Mouse (Mus musculus) heart, adult 2 months (tissue): Measurements from ENCODE around the gene Myh14. TPM values are rescaled to one million over a fixed set of nuclear protein-coding genes. Genes with fewer than 3 reads are reported as not detected.

ENCODE experiments used
- DNase-seq, 2 experiments: peaks; one replicate each; pipeline ENCODE4 v3.0.0; 2021
- H3K27ac ChIP-seq: fragments of 200-600 bp; 2 replicates; pipeline ENCODE4 v1.8.1; 2022
- H3K27me3 ChIP-seq: fragments of 200-500 bp; 2 replicates; pipeline ENCODE4 v1.6.1; 2012; ENCODE audit warnings: mild to moderate bottlenecking, low read length, inconsistent platforms, mixed read lengths; ENCODE audit not compliant: control insufficient read depth, insufficient read depth
- H3K36me3 ChIP-seq: fragments of 200-500 bp; 2 replicates; pipeline ENCODE4 v1.6.1; 2012; ENCODE audit warnings: low read length, inconsistent platforms; ENCODE audit not compliant: control insufficient read depth, insufficient read depth
- H3K4me1 ChIP-seq: fragments of 200-500 bp; 2 replicates; pipeline ENCODE4 v1.6.1; 2011; ENCODE audit warnings: low read length; ENCODE audit not compliant: control insufficient read depth, insufficient read depth
- H3K4me3 ChIP-seq: fragments of 200-600 bp; 2 replicates; pipeline ENCODE4 v1.8.1; 2022
- H3K79me2 ChIP-seq: fragments of 200-500 bp; replicated peaks from 2 replicates; pipeline ENCODE4 v1.6.1; 2012; ENCODE audit warnings: mild to moderate bottlenecking, inconsistent platforms, low read length, moderate library complexity, mixed read lengths; ENCODE audit not compliant: control insufficient read depth, insufficient read depth
- H3K9ac ChIP-seq: fragments of 200-500 bp; 2 replicates; pipeline ENCODE4 v1.6.1; 2012; ENCODE audit warnings: low read depth, mild to moderate bottlenecking, control low read depth, inconsistent platforms, low read length, mixed read lengths
- CTCF ChIP-seq: fragments of 200-600 bp; IDR thresholded peaks from 2 replicates; pipeline ENCODE4 v1.8.1; 2022; ENCODE audit warnings: antibody characterized with exemption, mild to moderate bottlenecking, moderate library complexity
- EP300 ChIP-seq: fragments of 200-500 bp; IDR thresholded peaks from 2 replicates; pipeline ENCODE4 v1.6.1; 2011; ENCODE audit warnings: low read depth, low read length, control low read depth; ENCODE audit not compliant: insufficient read depth
- POLR2A ChIP-seq: fragments of 200-500 bp; IDR thresholded peaks from 2 replicates; pipeline ENCODE4 v1.6.1; 2011; ENCODE audit warnings: mild to moderate bottlenecking, low read depth, low read length, control low read depth; ENCODE audit not compliant: insufficient read depth
- WGBS: fragments of 180-500 bp; shearing (Covaris S2); methylation state at CpG from one replicate; pipeline ENCODE4 v1.1.7; 2018; 5-methylcytosine and 5-hydroxymethylcytosine counted together
- intact Hi-C: fragments of 180-260 bp; cut with DNase I; formaldehyde crosslinking; loops from one replicate; pipeline ENCODE4 v1.15.1; 2025
- polyA plus RNA-seq: library from polyadenylated mRNA; depleted of rRNA; stranded (reverse); fragments of >200 nt; gene quantifications from 2 replicates; pipeline ENCODE4 v1.2.3, GENCODE M21; 2012
- total RNA-seq, 2 experiments: library from RNA; stranded (reverse); gene quantifications; 2 replicates each; pipeline ENCODE4 v1.2.3; 2021

Gene Myh14
- total and polyA plus RNA-seq, 3 experiments = 23.1 to 96.6 (median 79.4) TPM

GRCm38 (mm10) chr7:44584921-44585320 lies 85.7 kb downstream of the Myh14 start:
- no peak overlapping the region for H3K27ac ChIP-seq
- H3K4me1 ChIP-seq = no peaks in the 10 kb centered on the region
- no peaks in the 10 kb centered on the region for H3K79me2 ChIP-seq
- no peaks in the 10 kb centered on the region for H3K36me3 ChIP-seq
- 79% methylated on average over 6 of the region's 6 CpGs for WGBS
- no peak overlapping the region for H3K4me3 ChIP-seq
- H3K9ac ChIP-seq = no peak overlapping the region
- DNase-seq = no peak
- intact Hi-C loops = no loop called here
- no peak for TF ChIP-seq CTCF
- no peak for TF ChIP-seq EP300
- no peak for TF ChIP-seq POLR2A
- peaks cover 8% of the 10 kb centered on the region; the same call in 1 of the 2 replicates for H3K27me3 ChIP-seq

GRCm38 (mm10) chr7:44584265-44584804 lies 86.3 kb downstream of the Myh14 start:
- no peaks in the 10 kb centered on the region for H3K36me3 ChIP-seq
- no peaks in the 10 kb centered on the region for H3K4me1 ChIP-seq
- H3K27me3 ChIP-seq = peaks cover 8% of the 10 kb centered on the region; the same call in 1 of the 2 replicates
- no peak overlapping the region for H3K4me3 ChIP-seq
- TF ChIP-seq CTCF (no peak), EP300 (no peak), POLR2A (no peak)
- no peak for DNase-seq
- intact Hi-C loops = no loop called here
- no peak overlapping the region for H3K9ac ChIP-seq
- H3K27ac ChIP-seq = no peak overlapping the region
- 51% methylated on average over 4 of the region's 4 CpGs for WGBS
- no peaks in the 10 kb centered on the region for H3K79me2 ChIP-seq

GRCm38 (mm10) chr7:44583146-44583545 lies 87.5 kb downstream of the Myh14 start:
- H3K27ac ChIP-seq = no peak overlapping the region
- no peaks in the 10 kb centered on the region for H3K4me1 ChIP-seq
- H3K4me3 ChIP-seq = no peak overlapping the region
- TF ChIP-seq CTCF (no peak), POLR2A (no peak), EP300 (no peak)
- H3K79me2 ChIP-seq = no peaks in the 10 kb centered on the region
- 42% methylated on average over 1 of the region's 1 CpGs for WGBS
- intact Hi-C loops = no loop called here
- H3K36me3 ChIP-seq = no peaks in the 10 kb centered on the region
- peaks cover 6% of the 10 kb centered on the region; the same call in 1 of the 2 replicates for H3K27me3 ChIP-seq
- no peak for DNase-seq
- H3K9ac ChIP-seq = no peak overlapping the region

GRCm38 (mm10) chr7:44582709-44583108 lies 87.9 kb downstream of the Myh14 start:
- no peaks in the 10 kb centered on the region for H3K4me1 ChIP-seq

GRCm38 (mm10) chr7:44581637-44582036 lies 89.0 kb downstream of the Myh14 start:
- Histone ChIP-seq H3K36me3 (no peaks in the 10 kb centered on the region), H3K27ac (no peak overlapping the region), H3K4me3 (no peak overlapping the region), H3K79me2 (no peaks in the 10 kb centered on the region), H3K9ac (no peak overlapping the region), H3K27me3 (no peaks in the 10 kb centered on the region; the same call in 1 of the 2 replicates), H3K4me1 (no peaks in the 10 kb centered on the region)
- intact Hi-C loops = no loop called here
- 60% methylated on average over 6 of the region's 6 CpGs for WGBS
- no peak for DNase-seq
- TF ChIP-seq EP300 = no peak
- TF ChIP-seq CTCF = no peak
- no peak for TF ChIP-seq POLR2A

More at GRCm38 (mm10) chr7:44582709-44583108, 87.9 kb downstream of the Myh14 start:
- no peaks in the 10 kb centered on the region for H3K36me3 ChIP-seq
- H3K9ac ChIP-seq = no peak overlapping the region
- no peaks in the 10 kb centered on the region for H3K79me2 ChIP-seq
- no peak for DNase-seq
- peaks cover 6% of the 10 kb centered on the region; the same call in 1 of the 2 replicates for H3K27me3 ChIP-seq
- H3K4me3 ChIP-seq = no peak overlapping the region
- 44% methylated on average over 5 of the region's 5 CpGs for WGBS
- intact Hi-C loops = no loop called here
- no peak overlapping the region for H3K27ac ChIP-seq
- TF ChIP-seq EP300 (no peak), CTCF (no peak), POLR2A (no peak)

- TF ChIP-seq CTCF = no peak
- no peak for TF ChIP-seq EP300
- TF ChIP-seq POLR2A = no peak
- no peak for DNase-seq
- 46% methylated on average over 5 of the region's 5 CpGs for WGBS
- intact Hi-C loops = no loop called here
- Histone ChIP-seq H3K27me3 (no peaks in the 10 kb centered on the region; the same call in 1 of the 2 replicates), H3K27ac (no peak overlapping the region), H3K4me1 (no peaks in the 10 kb centered on the region), H3K36me3 (no peaks in the 10 kb centered on the region), H3K79me2 (no peaks in the 10 kb centered on the region), H3K9ac (no peak overlapping the region), H3K4me3 (no peak overlapping the region)
Observed at GRCm38 (mm10) chr7:44576333-44576844, 94.3 kb downstream of the Myh14 start.
